ENCODE assay signal across 8 mouse cellular contexts in the genomic region with DNA sequence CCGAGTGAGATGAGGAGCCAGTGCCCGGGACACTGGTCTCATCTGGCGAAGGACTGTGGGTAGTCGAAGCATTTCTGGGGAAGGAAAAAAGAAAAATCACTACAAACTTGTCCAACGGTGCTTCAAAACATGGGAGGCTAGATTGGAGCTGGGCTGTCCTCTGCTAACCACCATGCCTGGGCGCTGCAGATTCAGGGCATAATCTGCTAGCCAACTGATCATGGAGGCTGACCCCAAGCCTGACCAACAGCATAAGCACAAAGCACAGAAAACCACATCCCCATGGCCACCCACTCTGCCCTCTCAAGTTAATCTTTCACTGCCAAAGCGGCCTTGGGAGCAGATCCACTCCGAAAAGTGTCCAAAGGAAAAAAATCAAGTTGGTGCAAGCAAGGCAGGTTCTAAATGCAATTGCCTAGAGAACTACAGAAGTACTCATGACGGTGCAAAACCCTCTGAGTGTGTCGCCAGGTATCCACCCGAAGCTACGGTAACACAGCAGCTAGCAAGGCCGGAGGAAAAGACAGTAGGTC. TPM values are rescaled to one million over a fixed set of nuclear protein-coding genes. Genes with fewer than 3 reads are reported as not detected.
DNase-seq lines count a peak whose midpoint lies in the region; ATAC-seq lines count a peak whose summit lies in the region.

No protein-coding gene starts in this region.

- peak overlapping the region; percentile 93 for H3K9ac ChIP-seq in heart, embryonic 14.5 days (ENCODE audit: low read length)

- DNase-seq in adrenal gland, postnatal 14 days = peak; percentile 37
- DNase-seq in adrenal gland, adult (ENCODE audit: inconsistent age in 2 of 2, low spot score in 1 of 2) = no peak
- peak; percentile 8 to 9 for DNase-seq in thymus, postnatal 36 days
- DNase-seq in thymus, postnatal 14 days = no peak
- peak; percentile 66 for DNase-seq in kidney, postnatal 14 days
- peak; percentile 8 for DNase-seq in mesoderm, embryonic 11.5 days (ENCODE audit: low read depth, low spot score)
- DNase-seq in left cerebral cortex, postnatal 14 days (ENCODE audit: low spot score in 2 of 2) = no peak

- H3K27ac ChIP-seq in heart, embryonic 14.5 days (replicated peaks in 1 of 2; ENCODE audit: control insufficient read depth in 1 of 2, insufficient read depth in 1 of 2, low read depth in 2 of 2, low read length in 2 of 2) = peak overlapping the region; percentile 97 to 98

- no peaks in the 10 kb centered on the region for H3K27me3 ChIP-seq in heart, embryonic 14.5 days (ENCODE audit: control insufficient read depth, insufficient read depth, low read length)

- H3K4me1 ChIP-seq in heart, embryonic 14.5 days (ENCODE audit: control insufficient read depth in 2 of 2, insufficient read depth in 2 of 2, low read length in 2 of 2) = peaks cover 4 to 30% of the 10 kb centered on the region in 2 experiments

- H3K4me2 ChIP-seq in heart, embryonic 14.5 days (ENCODE audit: low read length) = peak overlapping the region; percentile 87

- peak overlapping the region; percentile 92 to 95 for H3K4me3 ChIP-seq in heart, embryonic 14.5 days (ENCODE audit: control insufficient read depth in 1 of 2, insufficient read depth in 1 of 2, low read depth in 1 of 2, low read length in 2 of 2)

- no peak for ATAC-seq in heart, embryonic 14.5 days (ENCODE audit: insufficient number of reproducible peaks, insufficient read depth, low FRiP score, low read depth)

- H3K36me3 ChIP-seq in heart, embryonic 14.5 days (ENCODE audit: control insufficient read depth, insufficient read depth, low read length) = peaks cover 66% of the 10 kb centered on the region

- no peaks in the 10 kb centered on the region for H3K9me3 ChIP-seq in heart, embryonic 14.5 days (ENCODE audit: control insufficient read depth, low read length)

- WGBS in heart, embryonic 14.5 days = 0% methylated on average over 13 of the region's 13 CpGs

- intact Hi-C loops in left cerebral cortex, postnatal 14 days (cut with DNase I) = no loop called here

RNA-seq across cellular contexts. Expression of a gene that starts 1.0 kb away (rescaled TPM):
- total RNA-seq in adrenal gland, postnatal 14 days (2021) = 556 and 584 TPM in 2 replicates
- polyA plus RNA-seq in heart, embryonic 14.5 days (2014; fragmentation: Nextera tagmentation; extraction: Ambion mirVana) = 334 and 337 TPM in 2 replicates
- 10 to 100 TPM; 83.8 to 91.0 TPM for total RNA-seq in left cerebral cortex, postnatal 14 days (2021)

RNA-seq across cellular contexts. Expression of a gene that starts 1.1 kb away (rescaled TPM):
- 1,112 and 1,123 TPM in 2 replicates for total RNA-seq in adrenal gland, postnatal 14 days (2021)
- 380 and 382 TPM in 2 replicates for polyA plus RNA-seq in heart, embryonic 14.5 days (2014; fragmentation: Nextera tagmentation; extraction: Ambion mirVana)
- 100 to 1,000 TPM; 172 TPM for total RNA-seq in left cerebral cortex, postnatal 14 days (2021)

RNA-seq across cellular contexts. Expression of a gene that starts 34.4 kb away (rescaled TPM):
- total RNA-seq in adrenal gland, postnatal 14 days (2021) = 63.1 and 105 TPM in 2 replicates
- 18.8 and 21.4 TPM in 2 replicates for polyA plus RNA-seq in heart, embryonic 14.5 days (2014; fragmentation: Nextera tagmentation; extraction: Ambion mirVana)
- 10 to 100 TPM; 31.2 to 32.3 TPM for total RNA-seq in left cerebral cortex, postnatal 14 days (2021)

RNA-seq across cellular contexts. Expression of a gene that starts 44.1 kb away (rescaled TPM):
- 294 and 307 TPM in 2 replicates for total RNA-seq in adrenal gland, postnatal 14 days (2021)
- 121 and 122 TPM in 2 replicates for polyA plus RNA-seq in heart, embryonic 14.5 days (2014; fragmentation: Nextera tagmentation; extraction: Ambion mirVana)
- total RNA-seq in left cerebral cortex, postnatal 14 days (2021) = 10 to 100 TPM; 62.8 to 67.1 TPM

RNA-seq across cellular contexts. Expression of a gene that starts 59.7 kb away (rescaled TPM):
- total RNA-seq in adrenal gland, postnatal 14 days (2021) = 124 and 145 TPM in 2 replicates
- 199 and 203 TPM in 2 replicates for polyA plus RNA-seq in heart, embryonic 14.5 days (2014; fragmentation: Nextera tagmentation; extraction: Ambion mirVana)
- 100 to 1,000 TPM; 144 to 154 TPM for total RNA-seq in left cerebral cortex, postnatal 14 days (2021)

Comparison
In these comparisons a context has a peak if more than half of its experiments do, and no peak if none do; other contexts are left out.
1. DNase-seq: peak in adrenal gland, postnatal 14 days (single experiment), thymus, postnatal 36 days (2 of 2), kidney, postnatal 14 days (single experiment) and mesoderm, embryonic 11.5 days (single experiment); none in adrenal gland, adult (0 of 2), thymus, postnatal 14 days (single experiment) and left cerebral cortex, postnatal 14 days (0 of 2).